Mouse (Mus musculus): Measurements from ENCODE around the gene Gpr137b. TPM values are rescaled to one million over a fixed set of nuclear protein-coding genes. Genes with fewer than 3 reads are reported as not detected.
"Not testable (repeated sequence)": the region's sequence is repeated elsewhere in the genome, so short reads cannot be mapped to it uniquely, and the experiment has no call there.

Gpr137b gene
- polyA plus RNA-seq, 1 experiment from 2014 or later = 4.8 TPM

- H3K9ac ChIP-seq (ENCODE audit: low read length); H3K36me3 ChIP-seq (ENCODE audit: control insufficient read depth, insufficient read depth, low read length); H3K4me1 ChIP-seq (replicated peaks; ENCODE audit: control insufficient read depth, insufficient read depth); H3K27me3 ChIP-seq (ENCODE audit: control insufficient read depth, insufficient read depth, low read length); H3K27ac ChIP-seq (replicated peaks); H3K9me3 ChIP-seq (ENCODE audit: control insufficient read depth, low read length); H3K4me3 ChIP-seq (ENCODE audit: low read depth, low read length); ATAC-seq (ENCODE audit: low FRiP score, low TSS enrichment): not testable (repeated sequence)
- DNase-seq (ENCODE audit: low spot score) = peak; percentile 51
- peak; percentile 69 for TF ChIP-seq CTCF (IDR thresholded peaks at IDR 0.05; ENCODE audit: low read depth)
- 31% methylated on average over 23 of the region's 23 CpGs for WGBS
- H3K4me2 ChIP-seq (replicated peaks; ENCODE audit: low read depth) = peak overlapping the region; percentile 27; the same call in 1 of the 2 replicates
These were observed 21.5 kb upstream of the Gpr137b start for GRCm38 (mm10) chr13:13415120-13416006.

- no peak overlapping the region for H3K4me2 ChIP-seq (replicated peaks; ENCODE audit: low read depth)
- no peak overlapping the region for H3K9ac ChIP-seq (ENCODE audit: low read length)
- no peaks in the 10 kb centered on the region for H3K9me3 ChIP-seq (ENCODE audit: control insufficient read depth, low read length)
- H3K27ac ChIP-seq (replicated peaks) = no peak overlapping the region
- no peaks in the 10 kb centered on the region for H3K27me3 ChIP-seq (ENCODE audit: control insufficient read depth, insufficient read depth, low read length)
- WGBS = 51% methylated on average over 3 of the region's 3 CpGs
- no peaks in the 10 kb centered on the region for H3K36me3 ChIP-seq (ENCODE audit: control insufficient read depth, insufficient read depth, low read length)
- TF ChIP-seq EP300 (optimal IDR thresholded peaks at IDR 0.05) (no peak), CTCF (IDR thresholded peaks at IDR 0.05; ENCODE audit: low read depth) (no peak)
- H3K4me1 ChIP-seq (replicated peaks; ENCODE audit: control insufficient read depth, insufficient read depth) = no peaks in the 10 kb centered on the region
- H3K4me3 ChIP-seq (ENCODE audit: low read depth, low read length) = no peak overlapping the region
- ATAC-seq (ENCODE audit: low FRiP score, low TSS enrichment) (no peak), DNase-seq (ENCODE audit: low spot score) (no peak)
These were observed 20.4 kb upstream of the Gpr137b start for GRCm38 (mm10) chr13:13414206-13414605.

GRCm38 (mm10) chr13:13405511-13405910 is 11.7 kb upstream of the Gpr137b start:
- not testable (repeated sequence) for H3K27me3 ChIP-seq (ENCODE audit: control insufficient read depth, insufficient read depth, low read length); H3K36me3 ChIP-seq (ENCODE audit: control insufficient read depth, insufficient read depth, low read length); ATAC-seq (ENCODE audit: low FRiP score, low TSS enrichment); DNase-seq (ENCODE audit: low spot score); H3K9ac ChIP-seq (ENCODE audit: low read length); H3K27ac ChIP-seq (replicated peaks); H3K9me3 ChIP-seq (ENCODE audit: control insufficient read depth, low read length); H3K4me2 ChIP-seq (replicated peaks; ENCODE audit: low read depth); H3K4me1 ChIP-seq (replicated peaks; ENCODE audit: control insufficient read depth, insufficient read depth); H3K4me3 ChIP-seq (ENCODE audit: low read depth, low read length)
- WGBS = no CpG with 5 or more reads among the region's 6 CpGs

GRCm38 (mm10) chr13:13404517-13405155 is 10.8 kb upstream of the Gpr137b start:
- not testable (repeated sequence) for H3K4me3 ChIP-seq (ENCODE audit: low read depth, low read length); H3K27ac ChIP-seq (replicated peaks); H3K9ac ChIP-seq (ENCODE audit: low read length); H3K9me3 ChIP-seq (ENCODE audit: control insufficient read depth, low read length); H3K4me2 ChIP-seq (replicated peaks; ENCODE audit: low read depth); ATAC-seq (ENCODE audit: low FRiP score, low TSS enrichment); H3K27me3 ChIP-seq (ENCODE audit: control insufficient read depth, insufficient read depth, low read length); H3K36me3 ChIP-seq (ENCODE audit: control insufficient read depth, insufficient read depth, low read length); DNase-seq (ENCODE audit: low spot score); H3K4me1 ChIP-seq (replicated peaks; ENCODE audit: control insufficient read depth, insufficient read depth)
- WGBS = 63% methylated on average over 6 of the region's 6 CpGs

GRCm38 (mm10) chr13:13403839-13404238 is 10.0 kb upstream of the Gpr137b start:
- WGBS = 80% methylated on average over 5 of the region's 6 CpGs
- not testable (repeated sequence) for ATAC-seq (ENCODE audit: low FRiP score, low TSS enrichment)

GRCm38 (mm10) chr13:13403366-13403765 is 9.6 kb upstream of the Gpr137b start:
- ATAC-seq (ENCODE audit: low FRiP score, low TSS enrichment); H3K9me3 ChIP-seq (ENCODE audit: control insufficient read depth, low read length); H3K9ac ChIP-seq (ENCODE audit: low read length); H3K27ac ChIP-seq (replicated peaks); DNase-seq (ENCODE audit: low spot score); H3K36me3 ChIP-seq (ENCODE audit: control insufficient read depth, insufficient read depth, low read length); H3K27me3 ChIP-seq (ENCODE audit: control insufficient read depth, insufficient read depth, low read length); H3K4me1 ChIP-seq (replicated peaks; ENCODE audit: control insufficient read depth, insufficient read depth); H3K4me3 ChIP-seq (ENCODE audit: low read depth, low read length); H3K4me2 ChIP-seq (replicated peaks; ENCODE audit: low read depth): not testable (repeated sequence)
- WGBS = 83% methylated on average over 2 of the region's 3 CpGs

More at GRCm38 (mm10) chr13:13403839-13404238, 10.0 kb upstream of the Gpr137b start:
- not testable (repeated sequence) for H3K4me1 ChIP-seq (replicated peaks; ENCODE audit: control insufficient read depth, insufficient read depth); H3K9ac ChIP-seq (ENCODE audit: low read length); DNase-seq (ENCODE audit: low spot score); H3K9me3 ChIP-seq (ENCODE audit: control insufficient read depth, low read length); H3K27me3 ChIP-seq (ENCODE audit: control insufficient read depth, insufficient read depth, low read length); H3K36me3 ChIP-seq (ENCODE audit: control insufficient read depth, insufficient read depth, low read length); H3K27ac ChIP-seq (replicated peaks); H3K4me3 ChIP-seq (ENCODE audit: low read depth, low read length); H3K4me2 ChIP-seq (replicated peaks; ENCODE audit: low read depth)

- H3K4me1 ChIP-seq (replicated peaks; ENCODE audit: control insufficient read depth, insufficient read depth); ATAC-seq (ENCODE audit: low FRiP score, low TSS enrichment); H3K27me3 ChIP-seq (ENCODE audit: control insufficient read depth, insufficient read depth, low read length); H3K36me3 ChIP-seq (ENCODE audit: control insufficient read depth, insufficient read depth, low read length); DNase-seq (ENCODE audit: low spot score); H3K9ac ChIP-seq (ENCODE audit: low read length); H3K9me3 ChIP-seq (ENCODE audit: control insufficient read depth, low read length); H3K27ac ChIP-seq (replicated peaks); H3K4me3 ChIP-seq (ENCODE audit: low read depth, low read length); H3K4me2 ChIP-seq (replicated peaks; ENCODE audit: low read depth): not testable (repeated sequence)
- WGBS = 62% methylated on average over 5 of the region's 5 CpGs
These were observed 9.0 kb upstream of the Gpr137b start for GRCm38 (mm10) chr13:13402818-13403217.

GRCm38 (mm10) chr13:13400851-13401250 is 7.0 kb upstream of the Gpr137b start:
- H3K27ac ChIP-seq (replicated peaks); DNase-seq (ENCODE audit: low spot score); ATAC-seq (ENCODE audit: low FRiP score, low TSS enrichment): not testable (repeated sequence)

More at GRCm38 (mm10) chr13:13400851-13401250, 7.0 kb upstream of the Gpr137b start:
- H3K4me1 ChIP-seq (replicated peaks; ENCODE audit: control insufficient read depth, insufficient read depth); H3K9me3 ChIP-seq (ENCODE audit: control insufficient read depth, low read length); H3K27me3 ChIP-seq (ENCODE audit: control insufficient read depth, insufficient read depth, low read length); H3K36me3 ChIP-seq (ENCODE audit: control insufficient read depth, insufficient read depth, low read length); H3K4me2 ChIP-seq (replicated peaks; ENCODE audit: low read depth); H3K4me3 ChIP-seq (ENCODE audit: low read depth, low read length); H3K9ac ChIP-seq (ENCODE audit: low read length): not testable (repeated sequence)
- WGBS = 70% methylated on average over 3 of the region's 3 CpGs

All from stomach, postnatal 0 days (tissue).